Mouse (Mus musculus): Measurements from ENCODE around the gene Gm10217.

Gene Gm10217

GRCm38 (mm10) chr8:9863951-9864350 is at the start of gene Gm10217:
TSS of gene Gm10217 (plus strand) at chr8:9864251.
- DNase-seq (ENCODE audit: low spot score), result no peak

- DNase-seq (ENCODE audit: low spot score), result no peak
Measured at GRCm38 (mm10) chr8:9824770-9825169, 39.3 kb upstream of the Gm10217 start.

GRCm38 (mm10) chr8:9840257-9840656 is 23.8 kb upstream of the Gm10217 start:
- DNase-seq (ENCODE audit: low spot score), result no peak

- DNase-seq (ENCODE audit: low spot score), result no peak
Measured at GRCm38 (mm10) chr8:9859286-9859685, 4.8 kb upstream of the Gm10217 start.

- DNase-seq (ENCODE audit: low spot score), result no peak
Measured at GRCm38 (mm10) chr8:9860539-9861203, 3.4 kb upstream of the Gm10217 start.

GRCm38 (mm10) chr8:9865150-9865549 is 1.1 kb downstream of the Gm10217 start:
- DNase-seq (ENCODE audit: low spot score), result no peak

GRCm38 (mm10) chr8:9868094-9868493 is 4.0 kb downstream of the Gm10217 start:
- no peak for DNase-seq (ENCODE audit: low spot score)

- DNase-seq (ENCODE audit: low spot score), result no peak
Measured at GRCm38 (mm10) chr8:9876241-9876640, 12.2 kb downstream of the Gm10217 start.

- DNase-seq (ENCODE audit: low spot score), result no peak
Measured at GRCm38 (mm10) chr8:9879921-9880320, 15.9 kb downstream of the Gm10217 start.

- no peak for DNase-seq (ENCODE audit: low spot score)
Measured at GRCm38 (mm10) chr8:9886714-9887113, 22.7 kb downstream of the Gm10217 start.

GRCm38 (mm10) chr8:9899199-9899598 is 35.1 kb downstream of the Gm10217 start:
- no peak for DNase-seq (ENCODE audit: low spot score)

- no peak for DNase-seq (ENCODE audit: low spot score)
Measured at GRCm38 (mm10) chr8:9899673-9900072, 35.6 kb downstream of the Gm10217 start.

All from T-cell, adult 2 months (primary cell).